Mouse (Mus musculus) megakaryocyte, adult 5-6 weeks (primary cell): ENCODE results near the gene Sh3rf3. TPM values are rescaled to one million over a fixed set of nuclear protein-coding genes. Genes with fewer than 3 reads are reported as not detected.

Experiments
- ATAC-seq: 2 replicates; pipeline ENCODE4 v1.8.0; 2016; ENCODE audit warnings: mild to moderate bottlenecking, inconsistent platforms; ENCODE audit not compliant: poor library complexity, severe bottlenecking
- total RNA-seq, 2 experiments: library from RNA; stranded (forward) in 1 of 2; stranded (reverse) in 1 of 2; fragments of 153-499, 151-499 nt in 1 of 2; fragments of 221-1000, 200-1000 nt in 1 of 2; gene quantifications; 2 replicates each; pipeline versions ENCODE4 v1.2.3 to v1.2.4; 2015 to 2017

Gene Sh3rf3
- total RNA-seq, 2 experiments from 2014 or later: not detected

GRCm38 (mm10) chr10:58915301-58916245 is 102.4 kb downstream of the Sh3rf3 start:
- no peak for ATAC-seq

- ATAC-seq: no peak
Measured at GRCm38 (mm10) chr10:58921643-58922188, 108.6 kb downstream of the Sh3rf3 start.

GRCm38 (mm10) chr10:58922216-58922829 is 109.2 kb downstream of the Sh3rf3 start:
- ATAC-seq: no peak

GRCm38 (mm10) chr10:58922993-58923392 is 109.8 kb downstream of the Sh3rf3 start:
- ATAC-seq: peak; percentile 45; the same call in 1 of the 2 replicates

- ATAC-seq: no peak
Measured at GRCm38 (mm10) chr10:58926578-58926977, 113.4 kb downstream of the Sh3rf3 start.

GRCm38 (mm10) chr10:58928952-58929442 is 115.8 kb downstream of the Sh3rf3 start:
- no peak for ATAC-seq

- ATAC-seq: no peak
Measured at GRCm38 (mm10) chr10:58932151-58932773, 119.1 kb downstream of the Sh3rf3 start.

- no peak for ATAC-seq
Measured at GRCm38 (mm10) chr10:58935606-58936005, 122.4 kb downstream of the Sh3rf3 start.

GRCm38 (mm10) chr10:58936441-58936860 is 123.3 kb downstream of the Sh3rf3 start:
- ATAC-seq: no peak

- no peak for ATAC-seq
Measured at GRCm38 (mm10) chr10:58937521-58937920, 124.4 kb downstream of the Sh3rf3 start.

GRCm38 (mm10) chr10:58942819-58943218 is 129.7 kb downstream of the Sh3rf3 start:
- no peak for ATAC-seq

GRCm38 (mm10) chr10:58943661-58944400 is 130.7 kb downstream of the Sh3rf3 start:
- no peak for ATAC-seq

GRCm38 (mm10) chr10:58944930-58945329 is 131.8 kb downstream of the Sh3rf3 start:
- no peak for ATAC-seq

GRCm38 (mm10) chr10:58949770-58950638 is 136.8 kb downstream of the Sh3rf3 start:
- ATAC-seq: no peak

- ATAC-seq: no peak
Measured at GRCm38 (mm10) chr10:58960193-58960592, 147.0 kb downstream of the Sh3rf3 start.

- ATAC-seq: no peak
Measured at GRCm38 (mm10) chr10:58968236-58968635, 155.1 kb downstream of the Sh3rf3 start.

GRCm38 (mm10) chr10:58969351-58969750 is 156.2 kb downstream of the Sh3rf3 start:
- no peak for ATAC-seq

- no peak for ATAC-seq
Measured at GRCm38 (mm10) chr10:58972115-58972514, 159.0 kb downstream of the Sh3rf3 start.

- no peak for ATAC-seq
Measured at GRCm38 (mm10) chr10:58974138-58974537, 161.0 kb downstream of the Sh3rf3 start.
